10 mouse cellular contexts compared by ENCODE assay signal in genomic region chr9:54764091-54764490, GRCm38 (mm10). TPM values are rescaled to one million over a fixed set of nuclear protein-coding genes. Genes with fewer than 3 reads are reported as not detected.
DNase-seq lines count a peak whose midpoint lies in the region; ATAC-seq lines count a peak whose summit lies in the region.
"Had no signal": no experiment of that assay in that cellular context is flagged by ENCODE, and none has a peak within 500 bp of the region (broad histone marks: within the 10 kb centered on the region; RNA-seq: fewer than 3 reads in every experiment).

No protein-coding gene starts in this region.

- H3K9me3 ChIP-seq in heart, embryonic 12.5 days (replicated peaks), result no peaks in the 10 kb centered on the region
- H3K9me3 ChIP-seq in forebrain, embryonic 16.5 days (ENCODE audit: control insufficient read depth, low read length), result no peaks in the 10 kb centered on the region
- no peaks in the 10 kb centered on the region for H3K9me3 ChIP-seq in midbrain, embryonic 10.5 days (replicated peaks)

- peaks cover 76% of the 10 kb centered on the region for H3K27me3 ChIP-seq in heart, embryonic 12.5 days (replicated peaks)
- H3K27me3 ChIP-seq in forebrain, embryonic 16.5 days (replicated peaks; ENCODE audit: control insufficient read depth, insufficient read depth, low read length), result peaks cover 34% of the 10 kb centered on the region
- peaks cover 77% of the 10 kb centered on the region for H3K27me3 ChIP-seq in midbrain, embryonic 10.5 days (ENCODE audit: low read depth, poor library complexity, severe bottlenecking)

- DNase-seq in heart, postnatal 36 days, result no peak
- DNase-seq in ES-CJ7 (ENCODE audit: low read depth, low spot score), result peak; percentile 11
- DNase-seq in midbrain, embryonic 10.5 days (ENCODE audit: low spot score), result no peak
- DNase-seq in gastrocnemius, postnatal 10 days, result no peak
- no peak for DNase-seq in left cerebral cortex, postnatal 25 days (ENCODE audit: low spot score in 2 of 2)
- DNase-seq: B cell, adult 2 months; cerebellum, adult 2 months had no signal

- H3K4me3 ChIP-seq in heart, embryonic 12.5 days, result peak overlapping the region; percentile 48
- no peak overlapping the region; the same call in 1 of the 2 replicates for H3K4me3 ChIP-seq in forebrain, embryonic 16.5 days (replicated peaks; ENCODE audit: low read length)
- peak overlapping the region; percentile 53 for H3K4me3 ChIP-seq in midbrain, embryonic 10.5 days

- ATAC-seq in heart, embryonic 12.5 days (ENCODE audit: insufficient number of reproducible peaks, low FRiP score), result no peak
- 0 out of 2 replicates have a peak, but pooled peaks have one; percentile 22 for ATAC-seq in forebrain, embryonic 16.5 days
- ATAC-seq in activated CD4-positive, CD25-positive, alpha-beta regulatory T cell, adult 4 months, result no peak

- H3K27ac ChIP-seq in heart, embryonic 12.5 days (ENCODE audit: poor library complexity, severe bottlenecking), result no peak overlapping the region
- no peak overlapping the region for H3K27ac ChIP-seq in forebrain, embryonic 16.5 days (ENCODE audit: low read length)
- H3K27ac ChIP-seq in midbrain, embryonic 10.5 days (replicated peaks), result peak overlapping the region; percentile 76

- H3K4me1 ChIP-seq in heart, embryonic 12.5 days (replicated peaks), result peaks cover 27% of the 10 kb centered on the region
- peaks cover 19% of the 10 kb centered on the region for H3K4me1 ChIP-seq in forebrain, embryonic 16.5 days (replicated peaks; ENCODE audit: control insufficient read depth, insufficient read depth, low read length)
- peaks cover 48% of the 10 kb centered on the region for H3K4me1 ChIP-seq in midbrain, embryonic 10.5 days

- intact Hi-C loops in heart, postnatal 36 days (cut with DNase I), result no loop called here
- intact Hi-C loops in left cerebral cortex, postnatal 25 days (cut with DNase I), result no loop called here

- H3K9ac ChIP-seq in heart, embryonic 12.5 days, result no peak overlapping the region
- H3K9ac ChIP-seq in forebrain, embryonic 16.5 days (replicated peaks; ENCODE audit: low read depth, low read length), result no peak overlapping the region

- peak overlapping the region; percentile 73 for H3K4me2 ChIP-seq in heart, embryonic 12.5 days
- peak overlapping the region; percentile 75; the same call in 1 of the 2 replicates for H3K4me2 ChIP-seq in forebrain, embryonic 16.5 days (ENCODE audit: low read length)

- H3K36me3 ChIP-seq in heart, embryonic 12.5 days, result no peaks in the 10 kb centered on the region
- no peaks in the 10 kb centered on the region for H3K36me3 ChIP-seq in forebrain, embryonic 16.5 days (ENCODE audit: control insufficient read depth, insufficient read depth)
- no peaks in the 10 kb centered on the region; the same call in 1 of the 2 replicates for H3K36me3 ChIP-seq in midbrain, embryonic 10.5 days

- WGBS in heart, embryonic 12.5 days, result 24% methylated on average over 12 of the region's 12 CpGs
- WGBS in forebrain, embryonic 16.5 days, result 19% methylated on average over 12 of the region's 12 CpGs
- 18% methylated on average over 12 of the region's 12 CpGs for WGBS in midbrain, embryonic 10.5 days

RNA-seq across cellular contexts. Expression of gene Crabp1, which starts 0.5 kb away (rescaled TPM):
- 21.4 and 24.5 TPM in 2 replicates for polyA plus RNA-seq in heart, embryonic 12.5 days (2016; fragmentation: Nextera tagmentation; extraction: Ambion mirVana)
- not detected for total RNA-seq in heart, postnatal 36 days (2021)
- polyA plus RNA-seq in forebrain, embryonic 16.5 days (2015; fragmentation: Nextera tagmentation; extraction: Ambion mirVana), result 44.7 and 55.4 TPM in 2 replicates
- polyA plus RNA-seq in midbrain, embryonic 10.5 days (2016; fragmentation: Nextera tagmentation; extraction: Ambion mirVana), result 1,146 and 1,287 TPM in 2 replicates
- total RNA-seq in gastrocnemius, postnatal 10 days (2021), result 1 to 10 TPM; 2.6 to 4.3 TPM
- polyA plus RNA-seq in activated CD4-positive, CD25-positive, alpha-beta regulatory T cell, adult 4 months (2017; shearing (Covaris generic)), result not detected
- total RNA-seq in left cerebral cortex, postnatal 25 days (2021), result 1 to 10 TPM; 1.7 to 3.4 TPM

RNA-seq across cellular contexts. Expression of gene Wdr61, which starts 29.8 kb away (rescaled TPM):
- 99.5 and 101 TPM in 2 replicates for polyA plus RNA-seq in heart, embryonic 12.5 days (2016; fragmentation: Nextera tagmentation; extraction: Ambion mirVana)
- 10 to 100 TPM; 28.2 to 31.7 TPM for total RNA-seq in heart, postnatal 36 days (2021)
- 115 and 126 TPM in 2 replicates for polyA plus RNA-seq in forebrain, embryonic 16.5 days (2015; fragmentation: Nextera tagmentation; extraction: Ambion mirVana)
- polyA plus RNA-seq in midbrain, embryonic 10.5 days (2016; fragmentation: Nextera tagmentation; extraction: Ambion mirVana), result 168 and 188 TPM in 2 replicates
- 10 to 100 TPM; 27.6 to 32.0 TPM for total RNA-seq in gastrocnemius, postnatal 10 days (2021)
- 100 to 1,000 TPM; 123 to 134 TPM for polyA plus RNA-seq in activated CD4-positive, CD25-positive, alpha-beta regulatory T cell, adult 4 months (2017; shearing (Covaris generic))
- total RNA-seq in left cerebral cortex, postnatal 25 days (2021), result 10 to 100 TPM; 53.9 to 59.2 TPM

Comparison
In these comparisons a context has a peak if more than half of its experiments do, and no peak if none do; other contexts are left out.
1. RNA of gene Crabp1, which starts 0.5 kb away (polyA plus RNA-seq): 1,146 to 1,287 TPM in midbrain, embryonic 10.5 days, 44.7 to 55.4 TPM in forebrain, embryonic 16.5 days and 21.4 to 24.5 TPM in heart, embryonic 12.5 days; not detected in activated CD4-positive, CD25-positive, alpha-beta regulatory T cell, adult 4 months; every median in the first group is over 10 times any median in the second.